Mouse (Mus musculus): ENCODE measurements around the gene Rpl27a.
A peak's percentile ranks its signal among the peaks of the same experiment; 100 is the strongest.

Rpl27a gene

GRCm38 (mm10) chr7:109525740-109526663, 7.1 kb downstream of the Rpl27a start:
- no peak for DNase-seq (ENCODE audit: low spot score in 2 of 2)

- DNase-seq (ENCODE audit: low spot score in 2 of 2), result no peak
These were observed 8.6 kb downstream of the Rpl27a start for GRCm38 (mm10) chr7:109527536-109527935.

GRCm38 (mm10) chr7:109528356-109528755, 9.4 kb downstream of the Rpl27a start:
- DNase-seq (ENCODE audit: low spot score in 2 of 2), result peak in 1 of 2 experiments; percentile 40

- no peak for DNase-seq (ENCODE audit: low spot score in 2 of 2)
These were observed 10.8 kb downstream of the Rpl27a start for GRCm38 (mm10) chr7:109529741-109530140.

GRCm38 (mm10) chr7:109531501-109531900, 12.6 kb downstream of the Rpl27a start:
- no peak for DNase-seq (ENCODE audit: low spot score in 2 of 2)

GRCm38 (mm10) chr7:109532691-109533090, 13.7 kb downstream of the Rpl27a start:
- peak in 1 of 2 experiments; percentile 31 for DNase-seq (ENCODE audit: low spot score in 2 of 2)

- DNase-seq (ENCODE audit: low spot score in 2 of 2), result no peak
These were observed 14.2 kb downstream of the Rpl27a start for GRCm38 (mm10) chr7:109533129-109533528.

- DNase-seq (ENCODE audit: low spot score in 2 of 2), result peak in 1 of 2 experiments; percentile 35
These were observed 14.9 kb downstream of the Rpl27a start for GRCm38 (mm10) chr7:109533888-109534287.

GRCm38 (mm10) chr7:109534921-109535320, 16.0 kb downstream of the Rpl27a start:
- DNase-seq (ENCODE audit: low spot score in 2 of 2), result no peak

GRCm38 (mm10) chr7:109536451-109536946, 17.6 kb downstream of the Rpl27a start:
- DNase-seq (ENCODE audit: low spot score in 2 of 2), result peak in 1 of 2 experiments; percentile 33

- DNase-seq (ENCODE audit: low spot score in 2 of 2), result no peak
These were observed 22.0 kb downstream of the Rpl27a start for GRCm38 (mm10) chr7:109540902-109541301.

- no peak for DNase-seq (ENCODE audit: low spot score in 2 of 2)
These were observed 22.8 kb downstream of the Rpl27a start for GRCm38 (mm10) chr7:109541609-109542363.

GRCm38 (mm10) chr7:109542364-109542628, 23.3 kb downstream of the Rpl27a start:
- DNase-seq (ENCODE audit: low spot score in 2 of 2), result no peak

- no peak for DNase-seq (ENCODE audit: low spot score in 2 of 2)
These were observed 25.8 kb downstream of the Rpl27a start for GRCm38 (mm10) chr7:109544792-109545191.

- DNase-seq (ENCODE audit: low spot score in 2 of 2), result no peak
These were observed 26.5 kb downstream of the Rpl27a start for GRCm38 (mm10) chr7:109545255-109545993.

GRCm38 (mm10) chr7:109546186-109546585, 27.2 kb downstream of the Rpl27a start:
- DNase-seq (ENCODE audit: low spot score in 2 of 2), result no peak

- no peak for DNase-seq (ENCODE audit: low spot score in 2 of 2)
These were observed 27.8 kb downstream of the Rpl27a start for GRCm38 (mm10) chr7:109546726-109547125.

- DNase-seq (ENCODE audit: low spot score in 2 of 2), result no peak
These were observed 40.6 kb downstream of the Rpl27a start for GRCm38 (mm10) chr7:109559536-109559935.

GRCm38 (mm10) chr7:109561466-109562153, 42.7 kb downstream of the Rpl27a start:
- DNase-seq (ENCODE audit: low spot score in 2 of 2), result no peak

GRCm38 (mm10) chr7:109562154-109562599, 43.2 kb downstream of the Rpl27a start:
- no peak for DNase-seq (ENCODE audit: low spot score in 2 of 2)

GRCm38 (mm10) chr7:109562676-109563075, 43.7 kb downstream of the Rpl27a start:
- DNase-seq (ENCODE audit: low spot score in 2 of 2), result no peak
